Mouse (Mus musculus): ENCODE measurements around the gene Litaf. TPM values are rescaled to one million over a fixed set of nuclear protein-coding genes. Genes with fewer than 3 reads are reported as not detected.

The Litaf gene
- total and polyA plus RNA-seq, 3 experiments: 25.7 to 50.1 TPM; not detected in 1

DNA sequence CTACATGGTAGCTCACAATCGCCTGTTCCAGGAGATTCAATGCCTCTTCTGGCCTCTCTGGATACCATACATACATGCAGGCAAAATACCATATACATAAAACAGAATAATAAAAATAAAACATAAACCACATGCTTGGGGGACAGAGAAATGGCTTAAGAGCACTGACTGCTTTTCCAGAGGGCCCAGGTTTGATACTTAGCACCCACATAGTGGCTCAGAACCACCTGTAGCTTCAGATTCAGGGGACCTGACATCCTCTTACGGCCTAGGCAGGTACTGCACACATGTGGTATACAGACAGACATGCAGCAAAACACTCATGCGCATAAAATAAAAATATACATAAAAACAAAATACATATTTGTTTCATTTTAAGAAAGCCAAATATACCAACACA lies 20.3 kb upstream of the Litaf start:
- Histone ChIP-seq H3K79me2 (ENCODE audit: control insufficient read depth, insufficient read depth, low read length, poor library complexity) (no peaks in the 10 kb centered on the region), H3K27ac (ENCODE audit: control insufficient read depth, low read depth, low read length) (no peak overlapping the region), H3K9ac (ENCODE audit: control insufficient read depth, low read depth, low read length, poor library complexity, severe bottlenecking) (no peak overlapping the region), H3K36me3 (ENCODE audit: control insufficient read depth in 1 of 2, insufficient read depth in 2 of 2, low read length in 2 of 2) (peaks cover 2 to 19% of the 10 kb centered on the region in 2 experiments; a peak in 2 of 4 replicates), H3K4me3 (ENCODE audit: control insufficient read depth in 1 of 2, insufficient read depth in 1 of 2, low read depth in 2 of 2, low read length in 2 of 2) (no peak overlapping the region), H3K9me3 (replicated peaks; ENCODE audit: insufficient read depth, low read length) (no peaks in the 10 kb centered on the region), H3K4me1 (ENCODE audit: control insufficient read depth in 1 of 2, insufficient read depth in 2 of 2, low read length in 2 of 2) (no peaks in the 10 kb centered on the region), H3K27me3 (ENCODE audit: control insufficient read depth in 1 of 2, insufficient read depth in 2 of 2, low read length in 2 of 2) (no peaks in the 10 kb centered on the region)
- no peak for DNase-seq (ENCODE audit: low read depth, low spot score)
- TF ChIP-seq ETS1 (IDR thresholded peaks at IDR 0.05; ENCODE audit: low read depth, low read length): no peak
- no peak for TF ChIP-seq CHD2 (IDR thresholded peaks at IDR 0.05; ENCODE audit: low read length)
- no peak for TF ChIP-seq NELFE (IDR thresholded peaks at IDR 0.05; ENCODE audit: low read depth, low read length)
- no peak for TF ChIP-seq E2F4 (IDR thresholded peaks at IDR 0.05; ENCODE audit: borderline replicate concordance, low read depth, low read length)
- no peak for TF ChIP-seq GATA1 (IDR thresholded peaks at IDR 0.05; ENCODE audit: low read depth, low read length)

DNA sequence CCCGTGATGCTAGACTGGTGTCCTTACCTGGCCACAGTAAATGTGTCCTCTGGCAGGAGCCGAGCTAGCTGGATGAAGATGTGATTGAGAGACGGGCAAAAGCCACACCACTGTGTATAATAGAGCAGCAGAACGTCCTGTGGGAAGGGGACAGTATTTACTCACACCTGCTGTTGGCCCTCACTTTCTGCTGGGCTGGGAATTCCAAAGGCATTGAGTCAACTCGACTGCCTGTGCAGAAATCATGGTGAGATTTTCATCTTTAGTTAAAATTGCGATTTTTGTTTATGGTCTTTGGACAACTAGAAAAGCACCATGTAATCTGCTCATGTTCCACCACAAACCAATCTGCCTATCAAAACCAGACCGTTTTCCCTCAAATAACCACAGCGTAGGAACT lies 18.2 kb upstream of the Litaf start:
- H3K9me3 ChIP-seq (replicated peaks; ENCODE audit: insufficient read depth, low read length): no peaks in the 10 kb centered on the region
- H3K9ac ChIP-seq (ENCODE audit: control insufficient read depth, low read depth, low read length, poor library complexity, severe bottlenecking): no peak overlapping the region
- no peaks in the 10 kb centered on the region for H3K79me2 ChIP-seq (ENCODE audit: control insufficient read depth, insufficient read depth, low read length, poor library complexity)
- no peak overlapping the region for H3K27ac ChIP-seq (ENCODE audit: control insufficient read depth, low read depth, low read length)
- TF ChIP-seq MYC (IDR thresholded peaks at IDR 0.05; ENCODE audit: low read depth, low read length): no peak
- no peak for TF ChIP-seq CTCF (IDR thresholded peaks at IDR 0.05 in 2 of 3, conservative IDR thresholded peaks at IDR 0.05 in 1 of 3; ENCODE audit: control insufficient read depth in 1 of 3, insufficient read depth in 1 of 3, low read depth in 2 of 3, low read length in 3 of 3, poor library complexity in 1 of 3, severe bottlenecking in 1 of 3)
- no peak for TF ChIP-seq USF2 (IDR thresholded peaks at IDR 0.05; ENCODE audit: borderline replicate concordance in 1 of 2, insufficient read depth in 1 of 2, low read depth in 1 of 2, low read length in 2 of 2)
- TF ChIP-seq ZC3H11A (IDR thresholded peaks at IDR 0.05; ENCODE audit: low read depth, low read length): no peak
- TF ChIP-seq NELFE (IDR thresholded peaks at IDR 0.05; ENCODE audit: low read depth, low read length): no peak
- TF ChIP-seq GATA1 (IDR thresholded peaks at IDR 0.05; ENCODE audit: low read depth, low read length): no peak
- TF ChIP-seq SMC3 (IDR thresholded peaks at IDR 0.05; ENCODE audit: low read depth, low read length): no peak
- no peak for TF ChIP-seq HCFC1 (IDR thresholded peaks at IDR 0.05; ENCODE audit: low read depth, low read length)
- no peak for TF ChIP-seq MXI1 (IDR thresholded peaks at IDR 0.05; ENCODE audit: low read depth, low read length)
- TF ChIP-seq E2F4 (IDR thresholded peaks at IDR 0.05; ENCODE audit: borderline replicate concordance, low read depth, low read length): no peak
- TF ChIP-seq MAX (IDR thresholded peaks at IDR 0.05; ENCODE audit: low read length): no peak
- no peak for TF ChIP-seq USF1 (IDR thresholded peaks at IDR 0.05; ENCODE audit: low read depth, low read length)
- H3K36me3 ChIP-seq (ENCODE audit: control insufficient read depth in 1 of 2, insufficient read depth in 2 of 2, low read length in 2 of 2): peaks cover 4 to 11% of the 10 kb centered on the region in 2 experiments; a peak in 3 of 4 replicates
- DNase-seq (ENCODE audit: low read depth, low spot score): no peak
- H3K4me1 ChIP-seq (ENCODE audit: control insufficient read depth in 1 of 2, insufficient read depth in 2 of 2, low read length in 2 of 2): peaks cover 0 to under 1% of the 10 kb centered on the region in 2 experiments; a peak in 1 of 4 replicates
- H3K27me3 ChIP-seq (ENCODE audit: control insufficient read depth in 1 of 2, insufficient read depth in 2 of 2, low read length in 2 of 2): no peaks in the 10 kb centered on the region
- no peak overlapping the region for H3K4me3 ChIP-seq (ENCODE audit: control insufficient read depth in 1 of 2, insufficient read depth in 1 of 2, low read depth in 2 of 2, low read length in 2 of 2)

Data from MEL (cell line).